ENCODE assay signal across 8 mouse cellular contexts in the genomic region with DNA sequence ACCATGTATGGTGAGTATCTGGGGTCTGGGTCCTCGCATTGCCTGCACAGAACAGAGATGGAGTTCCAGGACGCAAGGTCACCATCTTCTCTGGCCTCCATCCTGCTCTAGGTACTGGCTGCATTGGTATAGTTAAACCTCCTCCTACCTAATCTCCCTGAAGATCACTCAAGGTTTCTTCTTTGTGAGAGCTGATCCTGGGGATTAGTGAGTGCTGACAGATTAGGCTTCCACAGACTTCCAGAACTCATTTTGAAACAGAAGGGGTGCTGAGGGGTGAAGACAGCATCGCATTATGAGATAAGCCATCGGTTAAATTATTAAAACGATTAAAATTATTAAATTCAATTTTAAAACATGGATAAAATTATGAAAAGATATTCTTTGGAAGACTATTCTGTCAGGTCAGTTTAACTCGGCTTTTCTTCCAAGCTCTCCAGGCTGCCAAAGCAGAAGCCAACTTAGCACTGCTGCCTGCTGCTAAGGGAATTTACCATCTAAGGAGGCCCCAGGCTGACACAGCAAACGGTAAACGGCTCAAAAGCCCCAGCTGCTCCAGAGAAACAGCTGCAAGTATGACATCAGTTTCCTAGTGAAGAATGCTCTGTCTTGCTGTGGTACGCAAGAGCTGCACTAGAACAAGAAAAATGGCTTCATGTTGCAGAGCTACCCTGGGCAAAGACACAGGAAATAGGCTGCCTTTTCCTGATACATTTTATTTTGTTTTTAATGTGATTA.
DNase-seq lines count a peak whose midpoint lies in the region; ATAC-seq lines count a peak whose summit lies in the region.

No protein-coding gene starts in this region.

- no peak overlapping the region for H3K4me2 ChIP-seq in kidney, embryonic 15.5 days
- no peak overlapping the region for H3K4me2 ChIP-seq in lung, embryonic 15.5 days

- DNase-seq in kidney, postnatal 25 days: no peak
- peak; percentile 43 for DNase-seq in c-Kit-positive CD71-negative TER-119-negative erythroid progenitor cells, embryonic 14.5 days (ENCODE audit: low read depth)
- DNase-seq in heart, postnatal 14 days: peak; percentile 16 to 48
- peak; percentile 69 for DNase-seq in retina, embryonic 14.5 days (ENCODE audit: low spot score)
- DNase-seq in adipocyte (ENCODE audit: low spot score): no peak
- no peak for DNase-seq in cerebellum, adult 11 months

- intact Hi-C loops in heart, postnatal 14 days (cut with DNase I): no loop called here

- WGBS in kidney, embryonic 15.5 days: 59% methylated on average over 9 of the region's 9 CpGs
- WGBS in lung, embryonic 15.5 days: 33% methylated on average over 9 of the region's 9 CpGs

- ATAC-seq in kidney, embryonic 15.5 days (replicated peaks; ENCODE audit: low FRiP score): peak; percentile 82
- peak; percentile 94 for ATAC-seq in lung, embryonic 15.5 days (ENCODE audit: borderline replicate concordance, extremely low read depth, low FRiP score, low TSS enrichment)

- H3K9me3 ChIP-seq in kidney, embryonic 15.5 days (replicated peaks): no peaks in the 10 kb centered on the region
- H3K9me3 ChIP-seq in lung, embryonic 15.5 days: peaks cover 6% of the 10 kb centered on the region; the same call in 1 of the 2 replicates

- no peak overlapping the region for H3K27ac ChIP-seq in kidney, embryonic 15.5 days
- peak overlapping the region; percentile 62 for H3K27ac ChIP-seq in lung, embryonic 15.5 days

- H3K9ac ChIP-seq in kidney, embryonic 15.5 days: no peak overlapping the region
- H3K9ac ChIP-seq in lung, embryonic 15.5 days: no peak overlapping the region

- no peak overlapping the region for H3K4me3 ChIP-seq in kidney, embryonic 15.5 days (replicated peaks)
- H3K4me3 ChIP-seq in lung, embryonic 15.5 days: no peak overlapping the region

- no peaks in the 10 kb centered on the region for H3K36me3 ChIP-seq in kidney, embryonic 15.5 days
- no peaks in the 10 kb centered on the region for H3K36me3 ChIP-seq in lung, embryonic 15.5 days

- no peaks in the 10 kb centered on the region for H3K27me3 ChIP-seq in kidney, embryonic 15.5 days
- H3K27me3 ChIP-seq in lung, embryonic 15.5 days: no peaks in the 10 kb centered on the region

- H3K4me1 ChIP-seq in kidney, embryonic 15.5 days: no peaks in the 10 kb centered on the region
- peaks cover 4% of the 10 kb centered on the region; the same call in 1 of the 2 replicates for H3K4me1 ChIP-seq in lung, embryonic 15.5 days

Comparison
In these comparisons a context has a peak if more than half of its experiments do, and no peak if none do; other contexts are left out.
1. DNase-seq: peak in c-Kit-positive CD71-negative TER-119-negative erythroid progenitor cells, embryonic 14.5 days (single experiment), heart, postnatal 14 days (2 of 2) and retina, embryonic 14.5 days (single experiment); none in kidney, postnatal 25 days (0 of 2), adipocyte (single experiment) and cerebellum, adult 11 months (single experiment).